Mouse (Mus musculus) mouse trophoblast stem cell (cell line): ENCODE measurements at regions not wholly inside any gene's neighbourhood (a gene's known extent, or its start where the extent isn't known, plus 50 kb on each side); places are given as distances from the start of the nearest gene placed in this dataset.

Experiments
- in situ Hi-C, 2 experiments: fragments of 300-500 bp; cut with MseI, MboI; formaldehyde crosslinking; loops; 2 replicates in 1 of 2; 3 replicates in 1 of 2; pipeline ENCODE4 v1.15.1; 2025

DNA sequence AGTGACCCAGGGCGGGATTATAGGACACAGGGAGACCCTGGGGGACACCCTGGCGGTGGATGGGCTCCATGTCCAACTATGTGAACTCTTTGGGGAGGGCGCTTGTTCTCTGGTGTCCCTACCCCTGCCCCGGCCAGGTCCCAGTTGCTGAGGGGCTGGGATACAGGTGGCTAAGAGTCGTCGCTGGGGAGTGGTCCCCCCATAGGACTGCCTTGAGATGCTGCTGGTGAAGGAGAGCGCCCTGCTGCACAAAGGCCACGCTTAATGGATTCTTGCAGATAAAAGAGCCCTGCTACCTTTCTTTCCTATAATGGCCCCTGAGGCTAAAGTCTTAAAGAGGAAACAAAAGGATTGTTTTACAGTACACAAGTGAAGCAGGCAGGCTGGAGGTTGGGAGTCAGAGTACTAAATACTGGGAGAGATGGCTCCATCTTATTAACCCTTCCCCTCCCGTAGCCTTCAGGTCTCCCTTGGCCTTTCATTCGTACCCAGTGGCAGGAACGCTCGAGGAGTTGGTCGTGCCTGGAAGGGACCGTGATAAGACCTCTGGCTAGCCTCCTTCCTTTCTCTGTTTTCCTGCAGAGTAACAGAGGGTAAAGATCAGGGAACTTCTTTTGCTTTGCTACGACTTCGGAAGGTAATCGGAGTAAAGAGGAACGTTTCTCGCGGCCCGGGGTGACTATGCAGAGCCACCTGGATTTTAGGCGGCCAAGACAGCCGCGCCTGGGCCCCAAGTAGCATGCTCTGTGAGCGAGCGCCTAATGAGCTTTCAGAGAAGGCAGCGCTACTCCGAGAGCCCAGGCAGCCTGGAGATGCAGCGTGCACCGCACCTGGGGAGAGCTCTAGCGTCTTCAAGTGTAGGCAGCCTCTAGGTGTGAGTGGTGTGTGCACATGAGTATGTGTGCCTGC, 682.9 kb upstream of the Car8 start:
- in situ Hi-C loops: no loop called here

DNA sequence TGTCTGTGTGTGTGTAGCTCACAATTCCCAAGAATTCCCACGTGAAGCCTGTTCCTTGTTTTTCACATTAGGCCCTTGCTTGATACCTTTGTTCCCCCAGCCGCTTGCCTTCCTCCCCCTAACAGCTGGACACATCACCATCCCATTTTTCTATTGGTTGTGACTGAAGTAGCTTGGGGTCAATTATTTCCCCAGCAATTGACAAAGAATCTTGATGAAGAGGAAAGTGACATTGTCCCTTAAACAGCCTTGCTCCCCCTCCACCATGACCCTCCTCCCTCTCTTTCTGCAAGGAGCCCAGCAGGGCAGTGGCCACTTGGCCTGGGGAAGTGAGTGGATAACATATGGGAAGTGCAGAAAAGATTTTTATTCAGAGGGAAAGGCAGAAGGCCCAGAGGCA, 681.5 kb upstream of the Car8 start:
- in situ Hi-C loops: no loop called here

DNA sequence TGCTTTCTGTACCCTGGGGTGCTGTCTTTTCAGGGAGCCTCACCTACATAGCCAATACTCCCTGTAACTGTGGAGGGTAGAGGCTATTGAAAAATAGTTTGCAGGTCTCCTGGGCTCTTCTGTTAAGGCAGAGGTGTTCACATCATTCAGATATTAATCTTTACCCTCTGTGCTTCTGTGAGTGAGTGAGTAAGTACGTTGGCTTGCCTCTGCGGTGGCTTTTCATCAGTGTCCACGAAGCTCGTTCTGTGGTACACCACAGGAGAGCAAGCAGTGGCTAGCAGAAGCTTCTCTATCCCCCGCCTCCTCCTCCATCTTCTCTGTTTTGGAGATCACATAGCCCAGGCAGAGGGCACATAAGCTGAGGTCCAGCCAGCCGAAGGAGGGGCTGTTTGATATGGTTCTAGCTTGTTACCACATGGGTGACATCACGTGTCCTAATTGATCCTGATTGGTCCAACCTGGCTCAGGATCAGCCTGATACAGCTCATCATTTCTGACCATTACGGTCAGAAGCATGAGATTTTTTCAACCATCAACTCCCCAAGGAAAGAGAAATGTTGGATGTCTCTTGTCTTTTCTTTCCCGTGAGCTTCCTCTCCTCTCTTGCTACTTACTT, 680.6 kb upstream of the Car8 start:
- in situ Hi-C loops: no loop called here
